Mouse (Mus musculus) liver, adult 2 months (tissue): ENCODE results near the gene Psmc3ip. TPM values are rescaled to one million over a fixed set of nuclear protein-coding genes. Genes with fewer than 3 reads are reported as not detected.

Source experiments
- DNase-seq: peaks from one replicate; pipeline ENCODE4 v3.0.0-alpha.2; 2011; ENCODE audit warnings: low read depth, low spot score; ENCODE audit errors: extremely low read depth
- H3K27ac ChIP-seq: fragments of 200-500 bp; replicated peaks from 2 replicates; pipeline ENCODE4 v1.5.1; 2012; ENCODE audit warnings: low read depth, mild to moderate bottlenecking, control low read depth, inconsistent platforms, low read length; ENCODE audit not compliant: insufficient read depth
- H3K27me3 ChIP-seq: fragments of 200-500 bp; 2 replicates; pipeline ENCODE4 v1.6.1; 2012; ENCODE audit warnings: mild to moderate bottlenecking, moderate library complexity, low read length, inconsistent platforms; ENCODE audit not compliant: control insufficient read depth, insufficient read depth
- H3K36me3 ChIP-seq: fragments of 200-500 bp; 2 replicates; pipeline ENCODE4 v1.6.1; 2012; ENCODE audit warnings: low read length, inconsistent platforms; ENCODE audit not compliant: control insufficient read depth, insufficient read depth
- H3K4me1 ChIP-seq: fragments of 200-500 bp; 2 replicates; pipeline ENCODE4 v1.6.1; 2011; ENCODE audit warnings: low read length; ENCODE audit not compliant: control insufficient read depth, insufficient read depth
- H3K4me3 ChIP-seq: fragments of 200-500 bp; 2 replicates; pipeline ENCODE4 v1.5.1; 2011; ENCODE audit warnings: low read depth, mild to moderate bottlenecking, control low read depth, low read length, moderate library complexity; ENCODE audit not compliant: insufficient read depth
- H3K79me2 ChIP-seq: fragments of 200-500 bp; 2 replicates; pipeline ENCODE4 v1.6.1; 2012; ENCODE audit warnings: inconsistent platforms, mild to moderate bottlenecking, low read length, moderate library complexity; ENCODE audit not compliant: control insufficient read depth, insufficient read depth
- H3K9ac ChIP-seq: fragments of 200-500 bp; 2 replicates; pipeline ENCODE4 v1.6.1; 2012; ENCODE audit warnings: low read depth, mild to moderate bottlenecking, control low read depth, inconsistent platforms, low read length
- CTCF ChIP-seq: fragments of 200-500 bp; IDR thresholded peaks from 2 replicates; pipeline ENCODE4 v1.5.1; 2011; ENCODE audit warnings: low read depth, low read length, control low read depth
- POLR2A ChIP-seq: fragments of 200-500 bp; IDR thresholded peaks from 2 replicates; pipeline ENCODE4 v1.6.1; 2011; ENCODE audit warnings: low read length, control low read depth; ENCODE audit not compliant: insufficient read depth; ENCODE audit errors: extremely low read depth
- WGBS: fragments of 180-500 bp; shearing (Covaris S2); methylation state at CpG from one replicate; pipeline ENCODE4 v1.1.7; 2018; 5-methylcytosine and 5-hydroxymethylcytosine counted together
- polyA plus RNA-seq: library from polyadenylated mRNA; depleted of rRNA; stranded (reverse); fragments of >200 nt; gene quantifications from 2 replicates; pipeline ENCODE4 v1.2.3, GENCODE M21; 2012
- total RNA-seq: library from RNA; depleted of rRNA; stranded (reverse); fragments of >200 nt; gene quantifications from 2 replicates; pipeline ENCODE4 v1.2.3, GENCODE M21; 2014

Psmc3ip gene
- total and polyA plus RNA-seq, 2 experiments = 0.39 to 0.55 TPM

GRCm38 (mm10) chr11:101089931-101090330 lies 5.3 kb downstream of the Psmc3ip start:
- Histone ChIP-seq H3K36me3 (peaks cover 32% of the 10 kb centered on the region), H3K4me3 (no peak overlapping the region), H3K79me2 (no peaks in the 10 kb centered on the region), H3K27ac (no peak overlapping the region), H3K4me1 (peaks cover 10% of the 10 kb centered on the region), H3K9ac (no peak overlapping the region), H3K27me3 (no peaks in the 10 kb centered on the region)
- no peak for DNase-seq
- no peak for TF ChIP-seq CTCF
- no peak for TF ChIP-seq POLR2A
- WGBS = 24% methylated on average over 1 of the region's 1 CpGs

GRCm38 (mm10) chr11:101087682-101088055 lies 7.6 kb downstream of the Psmc3ip start:
- peak; percentile 77 for DNase-seq
- Histone ChIP-seq H3K27ac (peak overlapping the region; percentile 48), H3K36me3 (peaks cover 30% of the 10 kb centered on the region), H3K9ac (peak overlapping the region; percentile 80), H3K4me3 (peak overlapping the region; percentile 76), H3K4me1 (peaks cover 15% of the 10 kb centered on the region), H3K79me2 (peaks cover 6% of the 10 kb centered on the region; the same call in 1 of the 2 replicates), H3K27me3 (no peaks in the 10 kb centered on the region)
- no peak for TF ChIP-seq CTCF
- TF ChIP-seq POLR2A = no peak
- WGBS = 3% methylated on average over 8 of the region's 8 CpGs

- peak; percentile 87 for DNase-seq
- peak within 1 kb of the TSS; percentile 80 for H3K9ac ChIP-seq
- WGBS = 2% methylated on average over 52 of the region's 52 CpGs
- H3K36me3 ChIP-seq = peaks cover 26% of the 10 kb centered on the region
- TF ChIP-seq CTCF = no peak
- TF ChIP-seq POLR2A = peak; percentile 43; the same call in 1 of the 2 replicates
- no peaks in the 10 kb centered on the region for H3K27me3 ChIP-seq
- peak within 1 kb of the TSS; percentile 76 for H3K4me3 ChIP-seq
- H3K27ac ChIP-seq = peak within 1 kb of the TSS; percentile 51
- peaks cover 6% of the 10 kb centered on the region; the same call in 1 of the 2 replicates for H3K79me2 ChIP-seq
- H3K4me1 ChIP-seq = peaks cover 15% of the 10 kb centered on the region
These were observed 8.2 kb downstream of the Psmc3ip start, which contains the start of gene Mlx for GRCm38 (mm10) chr11:101086756-101087681. TSS of gene Mlx (plus strand) at chr11:101087277.

GRCm38 (mm10) chr11:101086323-101086674 lies 8.9 kb downstream of the Psmc3ip start:
- Histone ChIP-seq H3K4me1 (peaks cover 18% of the 10 kb centered on the region), H3K36me3 (peaks cover 20% of the 10 kb centered on the region), H3K27me3 (no peaks in the 10 kb centered on the region), H3K79me2 (peaks cover 6% of the 10 kb centered on the region; the same call in 1 of the 2 replicates), H3K27ac (no peak overlapping the region), H3K9ac (no peak overlapping the region), H3K4me3 (no peak overlapping the region)
- WGBS = 58% methylated on average over 6 of the region's 6 CpGs
- TF ChIP-seq POLR2A (no peak), CTCF (no peak)
- no peak for DNase-seq

DNA sequence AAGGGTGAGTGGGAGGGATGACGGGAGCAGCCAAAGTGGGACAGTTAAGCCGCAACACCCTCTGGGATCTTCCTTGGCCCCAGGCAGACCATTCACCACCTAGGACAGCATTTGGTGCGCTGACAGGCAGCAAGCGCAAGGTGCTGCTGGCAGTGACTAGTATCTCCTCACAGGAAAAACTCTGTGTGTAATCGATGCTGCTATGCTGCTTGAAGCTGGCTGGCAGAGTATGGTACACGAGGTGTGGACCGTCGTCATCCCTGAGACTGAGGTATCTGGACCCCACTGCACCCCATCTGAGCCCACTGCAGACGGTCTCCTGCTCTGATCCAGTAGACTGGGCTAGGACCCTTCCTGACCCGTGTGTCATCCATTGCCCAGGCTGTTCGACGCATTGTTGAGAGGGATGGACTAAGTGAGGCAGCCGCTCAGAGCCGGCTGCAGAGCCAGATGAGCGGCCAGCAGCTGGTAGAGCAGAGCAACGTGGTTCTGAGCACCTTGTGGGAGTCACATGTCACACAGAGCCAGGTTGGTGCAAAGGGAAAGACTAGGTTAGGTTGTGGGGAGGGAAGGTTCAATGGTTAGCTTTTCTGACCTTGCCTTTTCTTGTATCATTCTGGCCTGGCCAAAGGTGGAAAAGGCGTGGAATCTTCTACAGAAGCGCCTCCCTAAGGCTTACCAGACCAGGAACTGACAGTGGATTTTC lies 9.5 kb downstream of the Psmc3ip start:
- TF ChIP-seq CTCF = no peak
- no peak for TF ChIP-seq POLR2A
- Histone ChIP-seq H3K9ac (no peak overlapping the region), H3K4me3 (no peak overlapping the region), H3K27ac (no peak overlapping the region), H3K36me3 (peaks cover 16% of the 10 kb centered on the region), H3K79me2 (peaks cover 6% of the 10 kb centered on the region; the same call in 1 of the 2 replicates), H3K4me1 (peaks cover 23% of the 10 kb centered on the region), H3K27me3 (no peaks in the 10 kb centered on the region)
- DNase-seq = peak; percentile 73
- WGBS = 91% methylated on average over 18 of the region's 18 CpGs
